Mouse (Mus musculus) embryonic stem cell, embryonic (primary cell): ENCODE data around the gene Gm38392.

Experiments used
- CTCF ChIA-PET, 4 experiments: fragments of 300-600 bp in 2 of 4; fragments of 350-600 bp in 2 of 4; sonication (Branson Sonifier 250); formaldehyde crosslinking; loops; one replicate each; lab custom pipeline; 2022; ENCODE audit warnings: inconsistent platforms in 2 of 4; lab: Charles Lee
- POLR2A ChIA-PET, 4 experiments: fragments of 300-600 bp in 2 of 4; fragments of 350-600 bp in 2 of 4; sonication (Branson Sonifier 250); formaldehyde crosslinking; loops; one replicate each; lab custom pipeline; 2022; ENCODE audit warnings: antibody characterized with exemption in 4 of 4, inconsistent platforms in 1 of 4; lab: Charles Lee

Gm38392 gene

GRCm38 (mm10) chr3:88206901-88207371 lies 80.1 kb downstream of the Gm38392 start:
- CTCF ChIA-PET: interaction anchor here (0.6 to 1.6 kb wide), 5 partner anchors 8 to 316 kb away, joined by 3 to 9 read pairs (median 4); no protein-coding TSS in a partner anchor

GRCm38 (mm10) chr3:88206500-88206899 lies 80.5 kb downstream of the Gm38392 start:
- ChIA-PET CTCF (interaction anchor here in 1 of 4 experiments (1.6 to 1.7 kb wide), 2 partner anchors 9 to 36 kb away, joined by 4 read pairs; no protein-coding TSS in a partner anchor), POLR2A (interaction anchor here in 2 of 4 experiments (0.9 to 1.4 kb wide), 3 partner anchors 14 to 57 kb away, joined by 3 to 4 read pairs (median 3); no protein-coding TSS in a partner anchor)

More at GRCm38 (mm10) chr3:88206901-88207371, 80.1 kb downstream of the Gm38392 start:
- POLR2A ChIA-PET: interaction anchor here in 1 of 4 experiments (1.4 kb wide), 1 partner anchor 112 kb away, joined by 3 read pairs; no protein-coding TSS in a partner anchor

- ChIA-PET CTCF (interaction anchor here (0.6 to 2.5 kb wide), 12 partner anchors 8 to 530 kb away, joined by 3 to 12 read pairs (median 4); no protein-coding TSS in a partner anchor), POLR2A (interaction anchor here (0.6 to 1.4 kb wide), 9 partner anchors 10 to 567 kb away, joined by 3 to 11 read pairs (median 4); partner anchors contain the start of gene Iqgap3 (in 1 of the 4))
Measured at GRCm38 (mm10) chr3:88205563-88206491, 81.2 kb downstream of the Gm38392 start.

- ChIA-PET POLR2A (interaction anchor here in 3 of 4 experiments (0.6 to 1.4 kb wide), 7 partner anchors 12 to 567 kb away, joined by 3 to 11 read pairs (median 4); partner anchors contain the start of gene Iqgap3 (in 1 of the 3)), CTCF (interaction anchor here in 3 of 4 experiments (0.6 to 2.5 kb wide), 8 partner anchors 10 to 174 kb away, joined by 3 to 7 read pairs (median 4); no protein-coding TSS in a partner anchor)
Measured at GRCm38 (mm10) chr3:88205176-88205562, 81.8 kb downstream of the Gm38392 start.

- ChIA-PET POLR2A (interaction anchor here in 1 of 4 experiments (1.0 to 2.0 kb wide), 4 partner anchors 12 to 131 kb away, joined by 3 to 5 read pairs (median 3); partner anchors contain the start of genes Smg5 and Tmem79), CTCF (interaction anchor here in 3 of 4 experiments (0.7 to 2.5 kb wide), 5 partner anchors 11 to 38 kb away, joined by 4 to 7 read pairs (median 4); no protein-coding TSS in a partner anchor)
Measured at GRCm38 (mm10) chr3:88204751-88205150, 82.3 kb downstream of the Gm38392 start.

GRCm38 (mm10) chr3:88203999-88204700 lies 82.9 kb downstream of the Gm38392 start:
- ChIA-PET POLR2A (interaction anchor here (0.6 to 2.8 kb wide), 10 partner anchors 11 to 131 kb away, joined by 3 to 9 read pairs (median 3); partner anchors contain the start of genes Rhbg (in 1 of the 4), Smg5 (in 1 of the 4) and Tmem79 (in 1 of the 4)), CTCF (interaction anchor here in 3 of 4 experiments (0.7 to 2.5 kb wide), 4 partner anchors 16 to 38 kb away, joined by 4 to 7 read pairs (median 5); no protein-coding TSS in a partner anchor)

- ChIA-PET POLR2A (interaction anchor here in 2 of 4 experiments (0.6 to 2.8 kb wide), 9 partner anchors 11 to 132 kb away, joined by 3 to 9 read pairs (median 4); partner anchors contain the start of genes Rhbg (in 1 of the 2), Smg5 (in 1 of the 2) and Tmem79 (in 1 of the 2)), CTCF (interaction anchor here in 2 of 4 experiments (0.8 to 2.5 kb wide), 4 partner anchors 11 to 39 kb away, joined by 3 to 7 read pairs (median 4); no protein-coding TSS in a partner anchor)
Measured at GRCm38 (mm10) chr3:88203456-88203855, 83.6 kb downstream of the Gm38392 start.

- POLR2A ChIA-PET: interaction anchor here in 2 of 4 experiments (0.9 to 2.8 kb wide), 7 partner anchors 11 to 43 kb away, joined by 3 to 9 read pairs (median 5); no protein-coding TSS in a partner anchor
- CTCF ChIA-PET: interaction anchor here in 3 of 4 experiments (0.5 to 2.5 kb wide), 7 partner anchors 10 to 373 kb away, joined by 3 to 7 read pairs (median 3); partner anchors contain the start of gene Lamtor2 (in 1 of the 3)
Measured at GRCm38 (mm10) chr3:88202986-88203385, 84.0 kb downstream of the Gm38392 start.

- ChIA-PET CTCF (interaction anchor here in 1 of 4 experiments (1.4 to 1.6 kb wide), 2 partner anchors 34 to 191 kb away, joined by 3 to 6 read pairs; no protein-coding TSS in a partner anchor), POLR2A (interaction anchor here in 1 of 4 experiments (0.7 to 2.8 kb wide), 4 partner anchors 11 to 35 kb away, joined by 3 to 9 read pairs (median 4); no protein-coding TSS in a partner anchor)
Measured at GRCm38 (mm10) chr3:88201640-88202039, 85.4 kb downstream of the Gm38392 start.

GRCm38 (mm10) chr3:88200972-88201330 lies 86.1 kb downstream of the Gm38392 start:
- ChIA-PET POLR2A (interaction anchor here in 2 of 4 experiments (0.9 to 1.6 kb wide), 9 partner anchors 9 to 227 kb away, joined by 3 to 5 read pairs (median 4); no protein-coding TSS in a partner anchor), CTCF (interaction anchor here in 2 of 4 experiments (1.0 to 1.5 kb wide), 4 partner anchors 8 to 43 kb away, joined by 4 to 7 read pairs (median 4); no protein-coding TSS in a partner anchor)

GRCm38 (mm10) chr3:88200161-88200971 lies 86.6 kb downstream of the Gm38392 start:
- ChIA-PET POLR2A (interaction anchor here (0.5 to 1.6 kb wide), 25 partner anchors 9 to 1913 kb away, joined by 3 to 5 read pairs (median 3); partner anchors contain the start of genes Cct3 (in 1 of the 4) and Tsacc (in 1 of the 4)), CTCF (interaction anchor here (0.6 to 1.5 kb wide), 13 partner anchors 9 to 210 kb away, joined by 3 to 8 read pairs (median 4); no protein-coding TSS in a partner anchor)

GRCm38 (mm10) chr3:88199541-88200110 lies 87.4 kb downstream of the Gm38392 start:
- CTCF ChIA-PET: interaction anchor here (0.6 to 1.5 kb wide), 12 partner anchors 10 to 211 kb away, joined by 3 to 8 read pairs (median 4); no protein-coding TSS in a partner anchor
- POLR2A ChIA-PET: interaction anchor here (0.5 to 1.6 kb wide), 23 partner anchors 9 to 1912 kb away, joined by 3 to 7 read pairs (median 3); partner anchors contain the start of genes Cct3 (in 1 of the 4) and Tsacc (in 1 of the 4)

- POLR2A ChIA-PET: interaction anchor here in 2 of 4 experiments (0.8 to 2.3 kb wide), 7 partner anchors 9 to 238 kb away, joined by 3 to 7 read pairs (median 3); no protein-coding TSS in a partner anchor
- CTCF ChIA-PET: interaction anchor here in 2 of 4 experiments (0.6 to 1.0 kb wide), 2 partner anchors 9 to 229 kb away, joined by 3 to 9 read pairs; no protein-coding TSS in a partner anchor
Measured at GRCm38 (mm10) chr3:88198505-88199020, 88.4 kb downstream of the Gm38392 start.

GRCm38 (mm10) chr3:88197741-88198504 lies 89.1 kb downstream of the Gm38392 start:
- CTCF ChIA-PET: interaction anchor here in 2 of 4 experiments (0.6 to 1.0 kb wide), 3 partner anchors 9 to 228 kb away, joined by 3 to 9 read pairs (median 3); no protein-coding TSS in a partner anchor
- POLR2A ChIA-PET: interaction anchor here in 3 of 4 experiments (0.6 to 2.3 kb wide), 10 partner anchors 10 to 237 kb away, joined by 3 to 6 read pairs (median 3); no protein-coding TSS in a partner anchor
